Mouse (Mus musculus) CD4-positive naive resting alpha-beta T cell, adult 76 days (primary cell): ENCODE data around the gene Herpud1. TPM values are rescaled to one million over a fixed set of nuclear protein-coding genes. Genes with fewer than 3 reads are reported as not detected.

Source experiments
- total RNA-seq: library from RNA; stranded (reverse); gene quantifications from one replicate; pipeline ENCODE4 v1.2.4, GENCODE M21; 2023

Gene Herpud1
- total RNA-seq: 183 TPM

DNA sequence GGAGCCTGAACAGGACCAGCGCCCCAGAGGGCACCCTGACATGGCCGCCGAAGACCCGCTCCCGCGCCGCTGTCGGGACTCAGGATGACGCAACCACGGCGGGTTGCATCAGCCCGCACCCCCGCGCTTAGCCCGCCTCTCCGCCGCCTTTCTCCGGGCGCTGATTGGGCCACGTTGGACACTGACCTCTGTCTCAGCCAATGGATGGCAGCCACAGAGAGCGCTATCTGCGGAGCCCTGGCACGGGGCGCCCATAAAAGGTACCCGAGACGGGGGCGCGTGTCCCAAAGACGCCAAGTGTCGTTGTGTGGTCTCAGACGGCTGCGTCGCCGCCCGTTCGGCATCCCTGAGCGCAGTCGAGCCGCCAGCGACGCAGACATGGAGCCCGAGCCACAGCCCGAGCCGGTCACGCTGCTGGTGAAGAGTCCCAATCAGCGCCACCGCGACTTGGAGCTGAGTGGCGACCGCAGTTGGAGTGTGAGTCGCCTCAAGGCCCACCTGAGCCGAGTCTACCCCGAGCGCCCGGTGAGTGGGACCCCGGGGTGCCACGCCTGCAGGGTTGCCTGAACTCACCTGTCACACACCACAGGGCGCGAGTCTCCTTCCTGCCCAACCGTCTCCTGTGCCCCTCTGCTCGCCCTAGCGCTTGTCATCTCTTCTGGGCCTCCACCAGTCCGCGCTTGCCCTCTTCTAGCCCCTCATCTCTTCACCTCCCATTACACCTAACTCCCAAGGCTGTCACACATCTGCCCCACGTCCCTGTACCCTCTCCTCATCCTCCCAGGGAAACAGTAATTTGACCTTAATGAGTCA, at the start of gene Herpud1:
Herpud1 (plus strand) TSS at position 225 of the 813 bp plus-strand sequence.

DNA sequence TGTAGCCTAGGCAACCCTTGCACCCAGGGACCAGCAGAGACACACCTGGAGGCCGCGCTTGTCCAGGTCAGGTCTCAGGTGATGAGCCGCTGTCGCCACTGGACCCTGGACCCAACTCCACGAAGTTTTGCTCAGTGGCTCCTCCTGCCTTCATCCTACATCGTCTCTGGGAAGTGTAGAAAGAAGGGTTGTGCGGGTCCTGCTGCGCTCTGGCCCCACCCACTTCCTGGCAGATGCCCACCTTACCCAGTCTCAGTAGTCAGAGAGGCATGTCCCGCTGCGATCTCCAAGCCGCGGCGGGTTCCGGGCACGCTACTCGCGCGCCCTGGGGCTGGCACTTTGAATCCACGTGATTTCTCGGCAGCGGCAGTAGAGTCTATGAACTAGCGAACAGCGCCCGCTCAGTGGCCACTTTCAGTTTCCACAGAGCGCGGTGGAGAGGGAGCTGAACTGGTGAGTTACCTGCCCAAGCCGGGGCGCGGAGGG, 47.8 kb downstream of the Herpud1 start, which contains the start of gene Nlrc5:
Nlrc5 (plus strand) TSS at position 376 of the 486 bp plus-strand sequence.

Other genes starting within 250 kb of the Herpud1 start
- gene Mt4, start 249.2 kb upstream of the Herpud1 start, total RNA-seq: not detected
- gene Mt3, start 233.8 kb upstream of the Herpud1 start, total RNA-seq: not detected
- not detected for gene Mt2, start 213.8 kb upstream of the Herpud1 start, total RNA-seq
- gene Mt1, start 207.4 kb upstream of the Herpud1 start, total RNA-seq: 5.0 TPM
- 30.6 TPM for gene Nup93, start 171.9 kb upstream of the Herpud1 start, total RNA-seq
- gene Slc12a3, start 57.2 kb upstream of the Herpud1 start, total RNA-seq: 0.26 TPM
- gene Nlrc5, start 47.9 kb downstream of the Herpud1 start, total RNA-seq: 342 TPM
- gene Cpne2, start 146.6 kb downstream of the Herpud1 start, total RNA-seq: 1.1 TPM
- gene Rspry1, start 215.5 kb downstream of the Herpud1 start, total RNA-seq: 28.3 TPM
- 24.7 TPM for gene Fam192a, start 215.6 kb downstream of the Herpud1 start, total RNA-seq